Mouse (Mus musculus) E14TG2a.4 (cell line): ENCODE results near the gene Rnf43.

Experiments used
- CTCF ChIP-seq: conservative IDR thresholded peaks from 2 replicates; pipeline ENCODE4 v1.5.1; 2014; ENCODE audit warnings: low read length
- NANOG ChIP-seq: IDR thresholded peaks from 2 replicates; pipeline ENCODE4 v1.6.1; 2014; ENCODE audit warnings: borderline replicate concordance, low read length, mixed read lengths

DNA sequence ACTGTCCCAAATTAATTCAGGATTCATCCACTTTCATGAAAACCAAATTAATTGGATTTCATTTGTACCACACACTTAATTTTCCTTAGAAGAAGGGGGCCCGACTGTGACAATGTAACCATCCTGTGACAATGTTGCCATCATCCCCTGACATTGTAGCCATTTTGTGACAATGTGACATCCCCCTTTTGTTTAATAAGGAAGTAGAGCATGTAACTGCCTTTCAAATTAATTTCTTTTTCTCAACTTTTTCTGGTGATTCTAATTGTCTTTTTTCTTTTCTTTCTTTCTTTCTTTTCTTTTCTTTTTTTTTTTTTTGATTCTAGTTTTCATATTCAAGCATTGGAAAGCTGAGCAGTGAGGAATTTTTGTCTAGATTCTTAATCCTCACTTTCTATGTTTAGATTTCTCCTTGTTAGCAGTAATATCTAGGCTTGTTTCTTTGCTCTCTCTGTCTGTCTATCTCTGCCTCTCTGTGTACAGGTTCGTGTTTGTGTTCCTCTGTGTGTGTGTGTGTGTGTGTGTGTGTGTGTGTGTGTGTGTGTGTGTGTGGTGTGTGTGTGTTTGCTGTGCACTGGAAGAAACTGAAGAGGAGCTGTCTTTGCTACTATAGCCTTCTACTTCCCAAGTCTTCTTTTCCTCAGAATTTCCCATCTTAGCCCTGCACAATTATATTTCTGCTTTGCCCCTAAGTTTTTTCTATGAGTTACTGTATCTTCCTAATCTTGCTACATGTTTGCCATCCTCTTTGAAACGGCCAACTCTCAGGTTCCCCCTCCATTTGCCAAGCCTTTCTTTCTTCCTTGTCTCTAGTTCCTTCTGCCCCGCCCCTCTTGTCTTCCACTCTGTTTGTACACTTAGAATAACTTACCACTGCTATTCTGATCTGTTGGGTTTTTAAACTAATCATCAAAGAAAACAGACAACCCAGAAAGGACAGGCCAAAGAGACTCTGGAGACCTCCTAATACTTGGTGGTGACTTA is 4.9 kb downstream of the Rnf43 start:
- TF ChIP-seq CTCF (no peak), NANOG (no peak)
